Comparison of ENCODE assay signal across 8 mouse cellular contexts in genomic region chr8:46293741-46294151, GRCm38 (mm10). TPM values are rescaled to one million over a fixed set of nuclear protein-coding genes. Genes with fewer than 3 reads are reported as not detected.
DNase-seq lines count a peak whose midpoint lies in the region; ATAC-seq lines count a peak whose summit lies in the region.
"Had no signal": no experiment of that assay in that cellular context is flagged by ENCODE, and none has a peak within 500 bp of the region (broad histone marks: within the 10 kb centered on the region; RNA-seq: fewer than 3 reads in every experiment).

No protein-coding gene starts in this region.

- WGBS in limb, embryonic 12.5 days, result under 1% methylated on average over 16 of the region's 16 CpGs

- peak overlapping the region; percentile 51 for H3K4me2 ChIP-seq in limb, embryonic 12.5 days

- peaks cover 31% of the 10 kb centered on the region for H3K4me1 ChIP-seq in limb, embryonic 12.5 days (replicated peaks)

- DNase-seq in 416B (ENCODE audit: low read depth) (peak; percentile 8), ZHBTc4 (ENCODE audit: low read depth, low spot score) (peak; percentile 70)
- peak; percentile 42 to 60 for DNase-seq in frontal cortex, adult 2 months (ENCODE audit: extremely low spot score in 1 of 2, low spot score in 1 of 2)
- no peak for DNase-seq in urinary bladder, adult 2 months (ENCODE audit: low spot score)
- no peak for DNase-seq in spleen, postnatal 36 days (ENCODE audit: low spot score in 2 of 2)
- DNase-seq in testis, postnatal 10 days (ENCODE audit: low spot score), result no peak

- no peak overlapping the region for H3K27ac ChIP-seq in limb, embryonic 12.5 days

- H3K4me3 ChIP-seq in limb, embryonic 12.5 days (replicated peaks), result peak overlapping the region; percentile 27

- H3K27me3 ChIP-seq in limb, embryonic 12.5 days, result peaks cover 96% of the 10 kb centered on the region

- H3K9me3 ChIP-seq in limb, embryonic 12.5 days, result no peaks in the 10 kb centered on the region

- no peak for ATAC-seq in limb, embryonic 12.5 days (ENCODE audit: insufficient number of reproducible peaks, insufficient read depth, low FRiP score, low TSS enrichment, low read depth)

- no peak overlapping the region for H3K9ac ChIP-seq in limb, embryonic 12.5 days (replicated peaks)

- H3K36me3 ChIP-seq in limb, embryonic 12.5 days, result no peaks in the 10 kb centered on the region

RNA-seq across cellular contexts. Expression of gene Helt, which starts 0.7 kb away (rescaled TPM):
- polyA plus RNA-seq in frontal cortex, adult 2 months (2012; rRNA removed), result 0.18 and 0.34 TPM in 2 replicates
- not detected in 2 replicates for polyA plus RNA-seq in limb, embryonic 12.5 days (2016; fragmentation: Nextera tagmentation; extraction: Ambion mirVana)
- polyA plus RNA-seq in urinary bladder, adult 2 months (2012; rRNA removed), result not detected in 2 replicates
- polyA plus RNA-seq: lung, embryonic 16.5 days had no signal

Comparison
In these comparisons a context has a peak if more than half of its experiments do, and no peak if none do; other contexts are left out.
1. DNase-seq: peak in 416B (single experiment), ZHBTc4 (single experiment) and frontal cortex, adult 2 months (2 of 2); none in urinary bladder, adult 2 months (single experiment), spleen, postnatal 36 days (0 of 2) and testis, postnatal 10 days (single experiment).